Mouse (Mus musculus) left cerebral cortex, postnatal 25 days (tissue): ENCODE measurements around the gene Vmn1r126. TPM values are rescaled to one million over a fixed set of nuclear protein-coding genes. Genes with fewer than 3 reads are reported as not detected.
"Not testable (repeated sequence)": the region's sequence is repeated elsewhere in the genome, so short reads cannot be mapped to it uniquely, and the experiment has no call there.

Source experiments
- DNase-seq, 2 experiments: peaks; one replicate each; pipeline ENCODE4 v3.0.0; 2022; ENCODE audit warnings: low spot score in 2 of 2, mixed read lengths in 1 of 2
- intact Hi-C: fragments of 180-260 bp; cut with DNase I; formaldehyde crosslinking; loops from one replicate; pipeline ENCODE4 v1.15.1; 2025
- total RNA-seq, 2 experiments: library from RNA; stranded (reverse); gene quantifications; 2 replicates each; pipeline ENCODE4 v1.2.3; 2021

Gene Vmn1r126
- total RNA-seq: not detected

- DNase-seq, intact Hi-C loops: not testable (repeated sequence)
Observed at GRCm38 (mm10) chr7:21301367-21301766, at the start of gene Vmn1r126. Vmn1r126 (minus strand) TSS chr7:21301467.

GRCm38 (mm10) chr7:21349073-21349472 is 47.8 kb upstream of the Vmn1r126 start, which contains the start of gene Vmn1r128:
Vmn1r128 (plus strand) TSS chr7:21349373.
- intact Hi-C loops: not testable (repeated sequence)

GRCm38 (mm10) chr7:21319761-21320160 is 18.5 kb upstream of the Vmn1r126 start, which contains the start of gene Vmn1r127:
Vmn1r127 (minus strand) TSS chr7:21319861.
- intact Hi-C loops, DNase-seq: not testable (repeated sequence)

More at GRCm38 (mm10) chr7:21349073-21349472, 47.8 kb upstream of the Vmn1r126 start, which contains the start of gene Vmn1r128:
- DNase-seq: not testable (repeated sequence)

GRCm38 (mm10) chr7:21271879-21272278 is 29.4 kb downstream of the Vmn1r126 start, which contains the start of gene Vmn1r125:
Vmn1r125 (plus strand) TSS chr7:21272179.
- intact Hi-C loops, DNase-seq: not testable (repeated sequence)

- intact Hi-C loops: not testable (repeated sequence)
Observed at GRCm38 (mm10) chr7:21260517-21260916, 40.8 kb downstream of the Vmn1r126 start, which contains the start of gene Vmn1r124. Vmn1r124 (minus strand) TSS chr7:21260617.

More at GRCm38 (mm10) chr7:21260517-21260916, 40.8 kb downstream of the Vmn1r126 start, which contains the start of gene Vmn1r124:
- DNase-seq: not testable (repeated sequence)

Other genes with a start within 250 kb of the Vmn1r126 start
- gene Vmn1r120, start 247.7 kb downstream of the Vmn1r126 start, total RNA-seq: not detected
- gene Vmn1r121, start 203.0 kb downstream of the Vmn1r126 start, total RNA-seq: not detected
- gene Vmn1r122, start 167.3 kb downstream of the Vmn1r126 start, total RNA-seq: not detected
- not detected for gene Vmn1r123, start 139.3 kb downstream of the Vmn1r126 start, total RNA-seq
- gene Gm5157, start 111.0 kb downstream of the Vmn1r126 start, total RNA-seq: not detected
- gene Vmn1r124, start 40.9 kb downstream of the Vmn1r126 start, total RNA-seq: not detected
- not detected for gene Vmn1r125, start 29.3 kb downstream of the Vmn1r126 start, total RNA-seq
- gene Vmn1r127, start 18.4 kb upstream of the Vmn1r126 start, total RNA-seq: not detected
- gene Vmn1r128, start 47.9 kb upstream of the Vmn1r126 start, total RNA-seq: not detected
- not detected for gene Vmn1r129, start 59.8 kb upstream of the Vmn1r126 start, total RNA-seq
- gene Gm6882, start 131.3 kb upstream of the Vmn1r126 start, total RNA-seq: not detected
- not detected for gene Vmn1r130, start 210.3 kb upstream of the Vmn1r126 start, total RNA-seq
- not detected for gene Vmn1r131, start 244.6 kb upstream of the Vmn1r126 start, total RNA-seq